Comparison of ENCODE assay signal across 23 mouse cellular contexts in the genomic region with DNA sequence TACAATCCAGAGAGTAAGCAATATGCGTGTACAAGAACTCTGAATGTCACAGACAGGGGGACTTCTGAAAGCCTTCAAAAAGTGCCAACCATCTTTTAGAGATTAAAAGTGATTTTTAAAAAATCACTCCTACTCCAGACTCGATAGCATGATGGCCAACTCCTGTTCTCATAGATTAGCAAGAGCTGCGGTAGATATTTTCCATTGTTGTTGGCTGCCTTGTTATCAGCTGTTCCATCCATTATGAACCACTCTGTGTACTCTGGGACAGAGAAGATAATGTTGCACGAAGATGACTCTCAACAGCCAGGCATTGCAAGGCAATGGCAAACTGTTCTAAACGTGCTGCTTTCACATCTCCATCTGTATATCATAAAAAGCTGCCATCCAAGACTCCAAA.
DNase-seq lines count a peak whose midpoint lies in the region; ATAC-seq and TF ChIP-seq lines count a peak whose summit lies in the region.
"Had no signal": no experiment of that assay in that cellular context is flagged by ENCODE, and none has a peak within 500 bp of the region (broad histone marks: within the 10 kb centered on the region; RNA-seq: fewer than 3 reads in every experiment).

No protein-coding gene starts in this region.

- TF ChIP-seq POLR2A in CH12.LX (IDR thresholded peaks at IDR 0.05; ENCODE audit: low read depth, low read length) = no peak
- no peak for TF ChIP-seq POLR2A in MEL (IDR thresholded peaks at IDR 0.05; ENCODE audit: control insufficient read depth in 1 of 2, insufficient read depth in 1 of 2, low read depth in 1 of 2, low read length in 2 of 2, poor library complexity in 1 of 2)

- no peak for TF ChIP-seq CTCF in CH12.LX (conservative IDR thresholded peaks at IDR 0.05 in 1 of 2, IDR thresholded peaks at IDR 0.05 in 1 of 2; ENCODE audit: low read depth in 2 of 2, low read length in 2 of 2)
- no peak for TF ChIP-seq CTCF in MEL (IDR thresholded peaks at IDR 0.05 in 2 of 3, conservative IDR thresholded peaks at IDR 0.05 in 1 of 3; ENCODE audit: control insufficient read depth in 1 of 3, insufficient read depth in 1 of 3, low read depth in 2 of 3, low read length in 3 of 3, poor library complexity in 1 of 3, severe bottlenecking in 1 of 3)

- dilution Hi-C loops in CH12.LX (cut with MboI; ENCODE audit: extremely low pct_ligation_motif_present, extremely low pct_unique_long_range_greater_than_20kb, low sequenced_read_pairs) = no loop called here

- no peaks in the 10 kb centered on the region for H3K27me3 ChIP-seq in heart, embryonic 13.5 days (replicated peaks)
- H3K27me3 ChIP-seq in CH12.LX (replicated peaks) (no peaks in the 10 kb centered on the region), MEL (ENCODE audit: control insufficient read depth in 1 of 2, insufficient read depth in 2 of 2, low read length in 2 of 2) (no peaks in the 10 kb centered on the region; a peak in 2 of 4 replicates)
- H3K27me3 ChIP-seq: Patski had no signal

- H3K9ac ChIP-seq in heart, embryonic 13.5 days = no peak overlapping the region
- H3K9ac ChIP-seq in CH12.LX (ENCODE audit: insufficient read depth, low read depth) (no peak overlapping the region), MEL (ENCODE audit: control insufficient read depth, low read depth, low read length, poor library complexity, severe bottlenecking) (no peak overlapping the region)

- peaks cover 12% of the 10 kb centered on the region for H3K36me3 ChIP-seq in heart, embryonic 13.5 days
- H3K36me3 ChIP-seq in CH12.LX (replicated peaks in 1 of 2; ENCODE audit: control insufficient read depth in 1 of 2, insufficient read depth in 1 of 2, low read length in 1 of 2) = no peaks in the 10 kb centered on the region
- H3K36me3 ChIP-seq in MEL (ENCODE audit: control insufficient read depth in 1 of 2, insufficient read depth in 2 of 2, low read length in 2 of 2) = no peaks in the 10 kb centered on the region; a peak in 1 of 4 replicates
- H3K36me3 ChIP-seq: G1E had no signal

- no peaks in the 10 kb centered on the region for H3K9me3 ChIP-seq in heart, embryonic 13.5 days
- H3K9me3 ChIP-seq in CH12.LX (replicated peaks; ENCODE audit: low read length) (no peaks in the 10 kb centered on the region), MEL (replicated peaks; ENCODE audit: insufficient read depth, low read length) (no peaks in the 10 kb centered on the region)
- H3K9me3 ChIP-seq: G1E had no signal

- no peak for DNase-seq in heart, postnatal 14 days
- DNase-seq in CH12.LX (ENCODE audit: extremely low read depth) (no peak), MEL (ENCODE audit: low read depth, low spot score) (peak; percentile 26)
- no peak for DNase-seq in cerebellum, adult 9-10 months
- no peak for DNase-seq in lung, adult 18-20 months
- no peak for DNase-seq in urinary bladder, postnatal 10 days (ENCODE audit: low spot score)
- DNase-seq: adrenal gland, adult 2 months; adrenal gland, adult 8-10 months; adrenal gland, postnatal 10 days; adrenal gland, postnatal 14 days; adrenal gland, postnatal 25 days; adrenal gland, postnatal 36 days; B cell, adult 2 months; cerebellum, adult 11 months; cerebellum, adult 11-12 months; cerebellum, adult 18-20 months; cerebellum, adult 2 months had no signal

- H3K4me3 ChIP-seq in heart, embryonic 13.5 days = no peak overlapping the region
- H3K4me3 ChIP-seq in CH12.LX (replicated peaks in 1 of 3; ENCODE audit: low read depth in 2 of 3, low read length in 2 of 3, poor library complexity in 1 of 3) (no peak overlapping the region), MEL (ENCODE audit: control insufficient read depth in 1 of 2, insufficient read depth in 1 of 2, low read depth in 2 of 2, low read length in 2 of 2) (no peak overlapping the region)

- H3K4me2 ChIP-seq in heart, embryonic 13.5 days = 0 out of 2 replicates have a peak overlapping the region, but pooled peaks have one; percentile 4
- H3K4me2 ChIP-seq in CH12.LX (ENCODE audit: insufficient read depth, low read depth, poor library complexity, severe bottlenecking) = peak overlapping the region; percentile 29; the same call in 1 of the 2 replicates

- TF ChIP-seq RAD21 in CH12.LX (IDR thresholded peaks at IDR 0.05; ENCODE audit: low read depth, low read length) (no peak), MEL (IDR thresholded peaks at IDR 0.05; ENCODE audit: low read depth, low read length) (no peak)

- TF ChIP-seq EP300 in CH12.LX (IDR thresholded peaks at IDR 0.05; ENCODE audit: low read length) (no peak), MEL (IDR thresholded peaks at IDR 0.05; ENCODE audit: low read depth in 1 of 2, low read length in 2 of 2) (peak; percentile 49 to 77)

- H3K79me2 ChIP-seq in CH12.LX (replicated peaks; ENCODE audit: control insufficient read depth, extremely low read depth, insufficient read depth, poor library complexity, severe bottlenecking) (no peaks in the 10 kb centered on the region), MEL (ENCODE audit: control insufficient read depth, insufficient read depth, low read length, poor library complexity) (no peaks in the 10 kb centered on the region)

- no peak overlapping the region for H3K27ac ChIP-seq in heart, embryonic 13.5 days (replicated peaks)
- H3K27ac ChIP-seq in CH12.LX (ENCODE audit: insufficient read depth, low read depth) = no peak overlapping the region
- no peak overlapping the region for H3K27ac ChIP-seq in MEL (ENCODE audit: control insufficient read depth, low read depth, low read length)

- in situ Hi-C loops in CH12.LX (cut with MboI; ENCODE audit: low pct_ligation_motif_present, low pct_unique_long_range_greater_than_20kb, low sequenced_read_pairs) = no loop called here

- peaks cover 25% of the 10 kb centered on the region for H3K4me1 ChIP-seq in heart, embryonic 13.5 days
- H3K4me1 ChIP-seq in CH12.LX (ENCODE audit: control insufficient read depth in 1 of 2, insufficient read depth in 2 of 2) = no peaks in the 10 kb centered on the region; a peak in 1 of 4 replicates
- 0 out of 4 replicates have a peak, but pooled peaks cover 0 to 4% of the 10 kb centered on the region in 2 experiments for H3K4me1 ChIP-seq in MEL (ENCODE audit: control insufficient read depth in 1 of 2, insufficient read depth in 2 of 2, low read length in 2 of 2)

- no peak for ATAC-seq in heart, embryonic 13.5 days (ENCODE audit: extremely low read depth, insufficient number of reproducible peaks, low FRiP score, low TSS enrichment)
- 0 out of 2 replicates have a peak, but pooled peaks have one; percentile 23 for ATAC-seq in megakaryocyte progenitor cell, adult 5-6 weeks (replicated peaks; ENCODE audit: poor library complexity)
- ATAC-seq: activated CD4-positive, CD25-positive, alpha-beta regulatory T cell, adult 4 months; CD4-positive, CD25-positive, alpha-beta regulatory T cell, adult 4 months; Patski had no signal

- WGBS in heart, embryonic 13.5 days = 50% methylated on average over 5 of the region's 5 CpGs

- intact Hi-C loops in heart, postnatal 14 days (cut with DNase I) = no loop called here

TF ChIP-seq in CH12.LX, 34 proteins besides CTCF, POLR2A, EP300 and RAD21:
- TF ChIP-seq USF1 (IDR thresholded peaks at IDR 0.05; ENCODE audit: low read depth, low read length) (no peak), MEF2A (IDR thresholded peaks at IDR 0.05; ENCODE audit: borderline replicate concordance, low read depth, low read length) (no peak), NELFE (IDR thresholded peaks at IDR 0.05; ENCODE audit: low read depth, low read length) (no peak)
TF ChIP-seq in CH12.LX: peak in this region for 0.

TF ChIP-seq in MEL, 35 proteins besides CTCF, POLR2A, EP300 and RAD21:
- TF ChIP-seq GATA1 (IDR thresholded peaks at IDR 0.05; ENCODE audit: low read depth, low read length) (peak; percentile 71), TBP (IDR thresholded peaks at IDR 0.05; ENCODE audit: low read depth, low read length) (no peak), RCOR1 (IDR thresholded peaks at IDR 0.05; ENCODE audit: low read depth, low read length) (peak; percentile 87), MAFK (IDR thresholded peaks at IDR 0.05; ENCODE audit: borderline replicate concordance, low read depth, low read length) (no peak), ETS1 (IDR thresholded peaks at IDR 0.05; ENCODE audit: low read depth, low read length) (peak; percentile 53; the same call in 1 of the 2 replicates), NELFE (IDR thresholded peaks at IDR 0.05; ENCODE audit: low read depth, low read length) (no peak), JUND (IDR thresholded peaks at IDR 0.05; ENCODE audit: low read depth, low read length) (no peak), MAX (IDR thresholded peaks at IDR 0.05; ENCODE audit: low read length) (no peak; the same call in 1 of the 2 replicates), UBTF (IDR thresholded peaks at IDR 0.05; ENCODE audit: borderline replicate concordance, insufficient read depth, low read depth, low read length) (no peak), KAT2A (conservative IDR thresholded peaks at IDR 0.05; ENCODE audit: low read depth, low read length) (no peak), TCF12 (IDR thresholded peaks at IDR 0.05; ENCODE audit: low read depth, low read length) (peak; percentile 85), TAL1 (IDR thresholded peaks at IDR 0.05; ENCODE audit: low read length) (no peak)
